Mouse (Mus musculus) heart, embryonic 16.5 days (tissue): ENCODE results near the gene Acvr1b. TPM values are rescaled to one million over a fixed set of nuclear protein-coding genes. Genes with fewer than 3 reads are reported as not detected.

Experiments used
- ATAC-seq: fragments of 200-750 bp; cut with Nextera tagmentation; replicated peaks from 2 replicates; pipeline ENCODE4 v1.8.0; 2017; ENCODE audit warnings: moderate number of reproducible peaks; ENCODE audit not compliant: insufficient read depth, low FRiP score; ENCODE audit errors: extremely low read depth
- H3K27ac ChIP-seq: fragments of 300-500 bp; sonication (generic); 2 replicates; pipeline ENCODE4 v1.5.1; 2014; ENCODE audit warnings: mild to moderate bottlenecking, low read length, control low read depth, moderate library complexity
- H3K27me3 ChIP-seq: fragments of 300-500 bp; sonication (generic); 2 replicates; pipeline ENCODE4 v1.6.1; 2014; ENCODE audit warnings: low read length, mixed read lengths; ENCODE audit not compliant: control insufficient read depth, insufficient read depth
- H3K36me3 ChIP-seq: fragments of 300-500 bp; sonication (generic); 2 replicates; pipeline ENCODE4 v1.6.1; 2014; ENCODE audit not compliant: control insufficient read depth, insufficient read depth
- H3K4me1 ChIP-seq: fragments of 300-500 bp; sonication (generic); 2 replicates; pipeline ENCODE4 v1.6.1; 2014; ENCODE audit warnings: low read length, mixed read lengths; ENCODE audit not compliant: control insufficient read depth, insufficient read depth
- H3K4me2 ChIP-seq: fragments of 300-500 bp; sonication (generic); 2 replicates; pipeline ENCODE4 v1.6.1; 2014; ENCODE audit warnings: low read depth, mild to moderate bottlenecking, control low read depth, low read length
- H3K4me3 ChIP-seq: fragments of 300-500 bp; sonication (generic); 2 replicates; pipeline ENCODE4 v1.5.1; 2014; ENCODE audit warnings: mild to moderate bottlenecking, control low read depth, low read length
- H3K9ac ChIP-seq: fragments of 300-500 bp; sonication (generic); 2 replicates; pipeline ENCODE4 v1.6.1; 2014; ENCODE audit warnings: low read length, control low read depth
- H3K9me3 ChIP-seq: fragments of 300-500 bp; sonication (generic); replicated peaks from 2 replicates; pipeline ENCODE4 v1.6.1; 2016; ENCODE audit warnings: low read length; ENCODE audit not compliant: control insufficient read depth
- WGBS: fragments of 180-500 bp; shearing (Covaris S2); extraction: QIAGEN DNeasy Blood & Tissue Kit; methylation state at CpG from one replicate; pipeline ENCODE4 v1.1.7; 2014; 5-methylcytosine and 5-hydroxymethylcytosine counted together
- polyA plus RNA-seq: library from polyadenylated mRNA; unstranded; fragments of >200 nt; fragmentation: Nextera tagmentation; extraction: Ambion mirVana; gene quantifications from 2 replicates; pipeline ENCODE4 v1.2.1, GENCODE M21; 2015

The Acvr1b gene
- polyA plus RNA-seq, 1 experiment from 2014 or later, result 7.1 TPM

GRCm38 (mm10) chr15:101250220-101250800, 76.4 kb downstream of the Acvr1b start:
- Histone ChIP-seq H3K4me2 (no peak overlapping the region), H3K36me3 (no peaks in the 10 kb centered on the region), H3K27ac (no peak overlapping the region), H3K4me1 (peaks cover 39% of the 10 kb centered on the region), H3K9ac (no peak overlapping the region), H3K4me3 (no peak overlapping the region), H3K9me3 (no peaks in the 10 kb centered on the region), H3K27me3 (no peaks in the 10 kb centered on the region)
- no peak for ATAC-seq
- 68% methylated on average over 9 of the region's 9 CpGs for WGBS

- 90% methylated on average over 5 of the region's 5 CpGs for WGBS
- no peak overlapping the region for H3K27ac ChIP-seq
- H3K27me3 ChIP-seq, result no peaks in the 10 kb centered on the region
- no peak overlapping the region for H3K9ac ChIP-seq
- H3K4me3 ChIP-seq, result no peak overlapping the region
- peaks cover 46% of the 10 kb centered on the region for H3K4me1 ChIP-seq
- no peaks in the 10 kb centered on the region for H3K9me3 ChIP-seq
- no peak for ATAC-seq
- no peak overlapping the region for H3K4me2 ChIP-seq
- H3K36me3 ChIP-seq, result no peaks in the 10 kb centered on the region
Observed at GRCm38 (mm10) chr15:101251930-101252329, 78.1 kb downstream of the Acvr1b start.

DNA sequence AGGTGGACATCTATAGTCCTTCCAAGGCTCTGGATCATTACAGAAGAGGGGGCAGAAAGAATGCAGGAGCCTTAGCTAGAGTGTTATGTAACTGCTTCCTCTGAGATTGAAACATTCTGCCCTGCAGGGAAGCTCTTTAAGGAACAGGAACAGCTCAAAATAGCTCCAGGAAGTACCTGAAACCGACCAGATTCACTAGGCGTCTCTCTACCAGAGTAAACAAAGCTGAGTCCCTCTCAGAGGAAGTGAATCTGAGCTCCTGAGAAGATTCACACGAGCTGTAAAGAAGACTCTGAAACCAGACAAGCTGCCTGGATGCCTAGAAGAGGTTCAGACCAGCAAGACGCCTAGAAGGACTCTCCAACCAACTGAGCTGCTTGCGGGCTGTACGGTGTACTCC, 78.7 kb downstream of the Acvr1b start:
- peaks cover 41% of the 10 kb centered on the region for H3K4me1 ChIP-seq
- H3K4me3 ChIP-seq, result no peak overlapping the region
- ATAC-seq, result no peak

DNA sequence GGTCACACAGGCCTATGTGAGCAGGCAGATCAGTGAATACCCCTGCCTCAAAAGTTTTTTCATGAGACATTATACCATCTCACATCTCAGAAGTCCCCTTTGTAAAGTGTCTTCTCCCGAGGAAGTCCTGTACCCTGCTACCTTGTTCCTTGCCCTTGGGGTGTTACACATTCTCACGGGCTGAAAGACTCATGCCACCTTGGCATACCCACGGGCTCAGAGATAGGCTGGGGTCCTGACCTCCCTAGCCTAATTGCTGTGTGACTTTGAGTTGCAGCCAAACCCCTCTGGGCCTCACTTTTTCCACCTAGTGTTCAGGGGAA, 79.7 kb downstream of the Acvr1b start:
- Histone ChIP-seq H3K4me3 (peak overlapping the region; percentile 69), H3K27me3 (no peaks in the 10 kb centered on the region), H3K9ac (peak overlapping the region; percentile 86), H3K4me1 (peaks cover 32% of the 10 kb centered on the region), H3K9me3 (no peaks in the 10 kb centered on the region), H3K4me2 (peak overlapping the region; percentile 79), H3K27ac (peak overlapping the region; percentile 58), H3K36me3 (no peaks in the 10 kb centered on the region)
- 27% methylated on average over 3 of the region's 3 CpGs for WGBS
- no peak for ATAC-seq

More for the DNA sequence above, 78.7 kb downstream of the Acvr1b start:
- no peaks in the 10 kb centered on the region for H3K9me3 ChIP-seq
- no peak overlapping the region for H3K9ac ChIP-seq
- no peaks in the 10 kb centered on the region for H3K27me3 ChIP-seq
- 70% methylated on average over 6 of the region's 6 CpGs for WGBS
- no peaks in the 10 kb centered on the region for H3K36me3 ChIP-seq
- H3K27ac ChIP-seq, result no peak overlapping the region
- H3K4me2 ChIP-seq, result no peak overlapping the region

- Histone ChIP-seq H3K4me3 (peak within 1 kb of the TSS; percentile 69), H3K4me1 (peaks cover 30% of the 10 kb centered on the region), H3K4me2 (peak within 1 kb of the TSS; percentile 79), H3K27me3 (no peaks in the 10 kb centered on the region), H3K9me3 (no peaks in the 10 kb centered on the region), H3K27ac (peak within 1 kb of the TSS; percentile 72), H3K36me3 (no peaks in the 10 kb centered on the region), H3K9ac (peak within 1 kb of the TSS; percentile 86)
- ATAC-seq, result peak; percentile 61
- WGBS, result 2% methylated on average over 59 of the region's 82 CpGs
Observed at GRCm38 (mm10) chr15:101253886-101254795, 80.3 kb downstream of the Acvr1b start, which contains the start of gene Nr4a1. Gene Nr4a1 (plus strand): TSS chr15:101254269.

- Histone ChIP-seq H3K4me2 (peak overlapping the region; percentile 7; the same call in 1 of the 2 replicates), H3K36me3 (no peaks in the 10 kb centered on the region), H3K9me3 (no peaks in the 10 kb centered on the region), H3K4me3 (no peak overlapping the region), H3K9ac (peak overlapping the region; percentile 16; the same call in 1 of the 2 replicates), H3K27ac (peak overlapping the region; percentile 21; the same call in 1 of the 2 replicates), H3K4me1 (peaks cover 43% of the 10 kb centered on the region), H3K27me3 (no peaks in the 10 kb centered on the region)
- WGBS, result 78% methylated on average over 7 of the region's 7 CpGs
- no peak for ATAC-seq
Observed at GRCm38 (mm10) chr15:101255842-101256462, 82.1 kb downstream of the Acvr1b start.

- Histone ChIP-seq H3K9ac (peak overlapping the region; percentile 16; the same call in 1 of the 2 replicates), H3K4me1 (peaks cover 50% of the 10 kb centered on the region), H3K4me3 (no peak overlapping the region), H3K36me3 (no peaks in the 10 kb centered on the region), H3K27ac (peak overlapping the region; percentile 21; the same call in 1 of the 2 replicates), H3K4me2 (no peak overlapping the region; the same call in 1 of the 2 replicates), H3K27me3 (no peaks in the 10 kb centered on the region), H3K9me3 (no peaks in the 10 kb centered on the region)
- WGBS, result 63% methylated on average over 14 of the region's 14 CpGs
- ATAC-seq, result no peak
Observed at GRCm38 (mm10) chr15:101256463-101257206, 82.8 kb downstream of the Acvr1b start.

DNA sequence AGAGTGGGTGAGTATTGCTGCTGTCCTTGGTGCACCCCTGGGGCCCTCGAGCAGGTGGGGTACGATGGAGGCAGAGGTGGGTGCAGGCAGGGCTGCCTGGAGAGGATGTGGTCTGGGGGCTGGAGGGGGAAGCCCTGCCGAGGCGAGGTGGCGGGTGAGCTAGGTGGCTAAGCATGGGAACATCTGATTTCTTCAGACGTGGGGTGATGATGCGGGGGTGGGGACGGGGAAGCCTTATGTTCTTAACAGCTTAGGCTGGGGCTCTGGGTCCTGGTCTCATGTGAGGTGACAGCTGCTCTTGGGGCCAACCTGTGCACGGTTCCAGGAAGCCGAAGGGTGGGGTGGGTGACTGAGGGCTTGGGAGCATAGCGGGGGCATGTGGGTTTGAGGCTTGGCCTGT, 84.6 kb downstream of the Acvr1b start:
- Histone ChIP-seq H3K27ac (no peak overlapping the region), H3K36me3 (no peaks in the 10 kb centered on the region), H3K4me1 (peaks cover 61% of the 10 kb centered on the region), H3K9me3 (no peaks in the 10 kb centered on the region), H3K9ac (no peak overlapping the region), H3K27me3 (no peaks in the 10 kb centered on the region), H3K4me3 (no peak overlapping the region), H3K4me2 (no peak overlapping the region)
- 0 out of 2 replicates have a peak, but pooled peaks have one; percentile 6 for ATAC-seq
- WGBS, result 77% methylated on average over 11 of the region's 11 CpGs
